Mouse (Mus musculus): ENCODE results near the gene Lce1d.

DNA sequence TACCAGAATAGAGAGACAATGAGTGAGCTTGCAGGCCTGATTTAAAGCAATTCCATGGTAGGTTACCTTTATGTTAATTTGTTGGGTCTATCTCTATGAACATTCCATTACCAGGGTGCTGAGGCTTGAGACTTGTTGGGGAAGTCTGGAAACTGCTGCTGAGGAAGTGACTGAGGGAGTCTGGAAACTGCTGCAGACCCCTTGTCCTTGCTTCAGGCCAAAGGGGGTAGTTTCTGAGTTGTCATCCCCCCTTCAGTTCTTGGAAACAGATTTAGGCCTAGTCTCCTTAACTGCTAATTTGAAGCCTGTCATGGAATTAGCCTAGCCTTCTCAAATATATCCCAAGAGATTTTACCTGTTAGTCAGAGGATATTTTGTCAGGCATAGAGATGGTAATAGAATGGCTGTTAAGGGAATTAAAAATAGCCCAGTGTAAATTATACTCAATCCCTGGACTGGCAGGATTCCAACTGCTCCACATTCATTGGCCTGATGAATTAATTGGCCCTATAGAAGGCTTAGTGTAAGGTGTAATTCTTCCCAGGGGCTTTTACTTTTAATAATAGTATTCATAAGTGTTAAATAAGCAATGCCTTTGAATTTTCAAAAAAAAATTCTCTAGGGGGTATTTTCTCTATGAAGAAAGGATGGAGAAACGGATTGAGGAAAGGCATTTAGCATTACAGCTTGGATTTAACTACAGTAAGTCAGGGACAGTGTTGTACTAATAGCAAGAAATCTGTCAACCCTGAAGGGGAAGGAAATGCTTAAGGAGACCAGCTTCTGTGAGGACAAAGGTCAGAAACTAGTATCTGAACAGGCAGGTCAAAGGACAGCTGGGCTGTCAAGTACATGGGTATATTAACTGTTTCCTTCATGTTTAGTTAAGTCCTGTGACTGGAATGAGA is 49.0 kb downstream of the Lce1d start:
- TF ChIP-seq CTCF (IDR thresholded peaks at IDR 0.05; ENCODE audit: insufficient read depth, low read depth, low read length) = no peak
- TF ChIP-seq POLR2A (IDR thresholded peaks at IDR 0.05; ENCODE audit: insufficient read depth, low read depth, low read length) = no peak

Measured in olfactory bulb, adult 2 months (tissue).